Mouse (Mus musculus) embryonic facial prominence, embryonic 15.5 days (tissue): Measurements from ENCODE around the gene Fbxl4. TPM values are rescaled to one million over a fixed set of nuclear protein-coding genes. Genes with fewer than 3 reads are reported as not detected.

Experiments used
- ATAC-seq: fragments of 200-750 bp; cut with Nextera tagmentation; 2 replicates; pipeline ENCODE4 v1.8.0; 2017; ENCODE audit warnings: low read depth, moderate TSS enrichment; ENCODE audit not compliant: insufficient number of reproducible peaks, low FRiP score, low TSS enrichment
- H3K27ac ChIP-seq: fragments of 300-500 bp; sonication (generic); replicated peaks from 2 replicates; pipeline ENCODE4 v1.5.1; 2015; ENCODE audit warnings: mild to moderate bottlenecking, inconsistent platforms
- H3K27me3 ChIP-seq: fragments of 300-500 bp; sonication (generic); 2 replicates; pipeline ENCODE4 v1.6.1; 2015; ENCODE audit warnings: inconsistent platforms
- H3K36me3 ChIP-seq: fragments of 300-500 bp; sonication (generic); 2 replicates; pipeline ENCODE4 v1.6.1; 2015; ENCODE audit warnings: mild to moderate bottlenecking, inconsistent platforms
- H3K4me1 ChIP-seq: fragments of 300-500 bp; sonication (generic); 2 replicates; pipeline ENCODE4 v1.6.1; 2015; ENCODE audit warnings: inconsistent platforms
- H3K4me2 ChIP-seq: fragments of 300-500 bp; sonication (generic); replicated peaks from 2 replicates; pipeline ENCODE4 v1.6.1; 2015; ENCODE audit warnings: mild to moderate bottlenecking, inconsistent platforms
- H3K4me3 ChIP-seq: fragments of 300-500 bp; sonication (generic); replicated peaks from 2 replicates; pipeline ENCODE4 v1.5.1; 2015; ENCODE audit warnings: mild to moderate bottlenecking, inconsistent platforms
- H3K9ac ChIP-seq: fragments of 300-500 bp; sonication (generic); 2 replicates; pipeline ENCODE4 v1.6.1; 2015; ENCODE audit warnings: inconsistent platforms
- H3K9me3 ChIP-seq: fragments of 300-500 bp; sonication (generic); replicated peaks from 2 replicates; pipeline ENCODE4 v1.6.1; 2016; ENCODE audit warnings: inconsistent platforms
- WGBS: fragments of 180-500 bp; shearing (Covaris S2); methylation state at CpG from one replicate; pipeline ENCODE4 v1.1.7; 2015; 5-methylcytosine and 5-hydroxymethylcytosine counted together
- polyA plus RNA-seq: library from polyadenylated mRNA; unstranded; fragments of >200 nt; fragmentation: Nextera tagmentation; extraction: Ambion mirVana; gene quantifications from 2 replicates; pipeline ENCODE4 v1.2.1, GENCODE M21; 2015

The Fbxl4 gene
- polyA plus RNA-seq, 1 experiment from 2014 or later, result 12.7 TPM

DNA sequence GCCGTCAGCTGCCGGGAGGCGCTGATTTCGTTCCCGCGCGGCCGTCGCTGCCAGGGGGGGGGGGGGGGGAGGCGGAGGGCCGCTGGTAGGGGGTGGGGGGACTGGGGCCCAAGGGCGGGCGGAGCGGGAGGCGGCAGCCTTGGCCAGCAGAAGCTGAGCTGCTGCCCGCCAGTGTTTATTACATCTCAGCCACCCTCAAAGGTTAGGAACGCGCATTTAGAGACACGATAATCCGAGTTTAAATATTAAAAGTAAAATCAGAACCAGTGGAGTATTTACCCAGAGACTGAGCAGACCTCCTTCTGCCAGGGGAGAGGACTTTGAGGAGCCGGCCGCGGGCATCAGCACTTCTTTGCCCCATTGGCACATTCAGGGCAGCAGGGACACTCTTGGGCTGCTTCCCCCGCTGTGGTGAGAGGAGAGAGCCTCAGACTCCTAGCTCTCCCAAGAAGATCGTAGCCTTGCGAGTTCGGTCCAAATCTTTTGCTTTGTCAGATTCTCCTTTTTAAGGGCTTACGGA, 120.4 kb downstream of the Fbxl4 start:
- H3K9ac ChIP-seq, result no peak overlapping the region

DNA sequence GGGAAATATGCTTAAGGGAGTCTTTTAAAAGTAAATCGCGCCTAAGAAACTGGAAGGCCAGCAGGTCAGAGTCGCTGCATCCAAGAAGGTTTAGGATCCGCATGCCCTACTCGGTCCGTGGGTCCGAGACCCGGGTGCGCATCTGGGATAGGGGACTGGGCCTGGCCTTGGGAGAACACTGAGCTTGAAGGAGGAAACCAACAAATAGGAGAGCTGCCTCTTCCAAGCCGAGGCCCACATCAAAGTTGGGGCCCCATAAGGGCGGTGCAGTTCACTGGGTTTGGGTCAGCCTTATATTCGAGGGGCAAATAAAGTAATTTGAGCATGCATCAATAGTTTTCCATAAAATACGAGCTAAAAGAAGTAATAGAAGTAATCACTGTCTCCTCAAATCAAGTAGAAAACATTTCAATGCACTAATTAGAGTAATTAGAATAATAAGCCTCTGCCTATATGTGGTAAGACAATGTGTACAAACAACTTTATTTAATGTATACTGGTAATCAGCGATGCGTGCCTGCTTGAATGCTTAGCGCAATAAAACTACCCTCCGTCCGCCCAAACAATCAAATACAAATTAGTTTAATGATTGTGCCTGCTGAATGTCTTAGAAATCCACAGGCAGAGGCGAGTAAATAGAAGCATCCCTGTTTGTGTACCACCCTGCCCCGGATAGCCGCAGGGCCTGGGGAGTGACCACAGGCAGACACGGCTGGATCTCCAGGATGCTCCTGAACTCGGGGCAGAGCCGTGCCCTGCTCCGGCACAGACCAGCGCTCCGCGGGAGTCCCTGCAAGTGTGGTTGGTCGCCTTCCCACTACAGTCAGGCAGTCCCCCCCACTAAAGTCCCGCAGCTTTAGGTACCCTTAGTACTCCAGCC, 121.4 kb downstream of the Fbxl4 start:
- Histone ChIP-seq H3K4me2 (no peak overlapping the region), H3K27me3 (peaks cover 87% of the 10 kb centered on the region), H3K36me3 (no peaks in the 10 kb centered on the region), H3K27ac (no peak overlapping the region), H3K9ac (no peak overlapping the region), H3K4me1 (peaks cover 9% of the 10 kb centered on the region), H3K9me3 (no peaks in the 10 kb centered on the region), H3K4me3 (no peak overlapping the region)
- no peak for ATAC-seq
- 4% methylated on average over 30 of the region's 30 CpGs for WGBS

More for the DNA sequence above, 120.4 kb downstream of the Fbxl4 start:
- Histone ChIP-seq H3K4me2 (peak overlapping the region; percentile 60), H3K36me3 (no peaks in the 10 kb centered on the region), H3K9me3 (no peaks in the 10 kb centered on the region), H3K4me3 (peak overlapping the region; percentile 34), H3K4me1 (peaks cover 9% of the 10 kb centered on the region), H3K27me3 (peaks cover 79% of the 10 kb centered on the region), H3K27ac (no peak overlapping the region)
- WGBS, result under 1% methylated on average over 19 of the region's 28 CpGs
- ATAC-seq, result no peak

DNA sequence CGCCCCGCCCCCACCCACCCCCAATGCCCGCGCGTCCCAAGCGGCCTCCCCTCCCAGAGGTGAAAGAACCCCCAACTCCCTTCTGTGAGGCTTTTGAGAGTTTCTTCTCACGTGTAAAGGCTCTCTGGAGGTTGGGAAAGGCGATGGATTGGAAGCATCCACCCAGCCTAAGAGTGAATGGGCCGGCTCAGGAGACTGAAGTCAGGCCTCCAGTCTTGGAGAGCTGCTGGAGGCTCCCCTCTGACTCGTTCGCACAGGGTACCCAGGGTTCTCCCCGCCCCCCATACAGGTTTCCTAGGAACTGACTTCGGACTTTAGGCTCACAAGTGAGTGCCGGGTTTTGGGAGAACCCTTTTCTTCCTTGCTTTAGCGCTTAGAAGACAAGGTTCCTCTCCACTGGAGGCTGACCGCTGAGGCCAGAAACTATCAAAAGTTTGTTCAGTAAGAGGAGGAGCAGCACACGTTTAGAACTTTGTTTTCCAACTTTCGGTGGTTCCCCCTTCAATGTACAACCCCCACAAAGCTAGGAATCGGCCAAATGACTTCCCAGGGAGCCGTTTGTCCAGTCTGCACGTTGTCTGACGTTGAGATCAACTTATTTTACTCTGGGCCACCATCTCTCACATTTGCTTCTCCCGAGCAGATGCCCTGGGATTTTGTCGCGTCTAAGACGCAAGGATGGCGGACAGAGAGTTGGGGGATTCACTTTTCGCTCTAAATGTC, 122.2 kb downstream of the Fbxl4 start:
- 3% methylated on average over 28 of the region's 28 CpGs for WGBS
- Histone ChIP-seq H3K4me3 (no peak overlapping the region), H3K27me3 (peaks cover 86% of the 10 kb centered on the region), H3K4me2 (no peak overlapping the region), H3K27ac (no peak overlapping the region), H3K36me3 (no peaks in the 10 kb centered on the region), H3K9ac (no peak overlapping the region), H3K9me3 (no peaks in the 10 kb centered on the region), H3K4me1 (peaks cover 9% of the 10 kb centered on the region)
- no peak for ATAC-seq

DNA sequence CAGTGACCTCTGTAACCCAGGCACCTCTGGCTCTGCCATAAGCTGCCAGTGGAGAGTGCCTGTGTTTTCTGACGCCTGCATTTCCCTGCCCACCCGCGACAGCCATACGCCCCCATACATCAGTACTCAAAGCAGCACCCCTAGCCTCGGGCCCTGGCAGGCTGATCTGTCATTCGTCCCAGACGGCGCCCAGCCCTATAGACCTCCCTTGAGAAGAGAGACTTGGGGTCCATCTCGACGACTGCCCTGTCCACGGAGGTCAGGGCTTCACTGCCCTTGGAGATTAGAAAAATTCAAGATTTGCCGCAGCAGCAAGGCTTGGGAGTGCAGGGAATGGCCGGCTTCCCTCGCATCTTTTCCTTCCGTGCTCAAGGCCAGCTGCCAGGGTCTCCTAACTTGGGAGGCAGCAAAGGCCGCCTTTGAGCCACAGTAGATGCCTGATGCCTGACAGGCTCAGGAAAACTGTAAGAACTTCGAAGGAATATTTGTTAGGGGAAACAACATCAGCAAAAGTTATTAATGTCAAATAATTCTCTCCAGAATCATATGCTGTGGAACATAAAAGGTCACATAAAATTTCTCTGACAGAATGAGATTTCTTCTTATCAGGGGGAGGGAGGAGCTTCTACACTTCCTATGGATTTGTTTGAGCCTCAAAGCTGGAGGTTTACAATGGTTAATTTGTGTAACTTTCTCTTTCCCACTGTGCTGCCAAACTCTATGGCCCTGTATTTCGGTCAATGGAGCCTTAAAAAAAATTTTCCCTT, 122.9 kb downstream of the Fbxl4 start:
- no peak for ATAC-seq
- peaks cover 81% of the 10 kb centered on the region for H3K27me3 ChIP-seq

DNA sequence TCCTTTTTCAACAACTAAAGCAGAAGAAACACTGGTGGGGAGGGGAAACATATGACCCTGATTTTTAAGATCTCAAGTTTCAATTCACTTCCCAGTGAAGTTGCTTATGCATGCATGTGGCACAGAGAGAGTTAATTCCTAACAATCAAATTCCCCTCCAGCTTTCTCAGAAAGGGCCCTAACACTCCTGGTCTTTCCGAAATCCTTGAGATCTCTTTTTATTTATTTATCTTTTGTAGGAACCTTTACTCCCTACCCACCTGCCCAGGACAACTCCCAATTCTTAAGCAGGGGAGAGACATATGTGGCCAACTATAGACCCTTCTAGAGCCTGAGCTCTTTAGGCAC, 123.5 kb downstream of the Fbxl4 start:
- H3K4me3 ChIP-seq, result no peak overlapping the region
- no peak overlapping the region for H3K9ac ChIP-seq
- H3K27ac ChIP-seq, result no peak overlapping the region
- ATAC-seq, result no peak
- H3K4me2 ChIP-seq, result no peak overlapping the region
- peaks cover 78% of the 10 kb centered on the region for H3K27me3 ChIP-seq
- WGBS, result 13% methylated on average over 1 of the region's 1 CpGs
- H3K9me3 ChIP-seq, result no peaks in the 10 kb centered on the region
- peaks cover 9% of the 10 kb centered on the region for H3K4me1 ChIP-seq
- no peaks in the 10 kb centered on the region for H3K36me3 ChIP-seq

More for the DNA sequence above, 122.9 kb downstream of the Fbxl4 start:
- Histone ChIP-seq H3K4me3 (no peak overlapping the region), H3K4me2 (no peak overlapping the region), H3K27ac (no peak overlapping the region), H3K9me3 (no peaks in the 10 kb centered on the region), H3K4me1 (peaks cover 9% of the 10 kb centered on the region), H3K9ac (no peak overlapping the region), H3K36me3 (no peaks in the 10 kb centered on the region)
- WGBS, result 4% methylated on average over 18 of the region's 18 CpGs

DNA sequence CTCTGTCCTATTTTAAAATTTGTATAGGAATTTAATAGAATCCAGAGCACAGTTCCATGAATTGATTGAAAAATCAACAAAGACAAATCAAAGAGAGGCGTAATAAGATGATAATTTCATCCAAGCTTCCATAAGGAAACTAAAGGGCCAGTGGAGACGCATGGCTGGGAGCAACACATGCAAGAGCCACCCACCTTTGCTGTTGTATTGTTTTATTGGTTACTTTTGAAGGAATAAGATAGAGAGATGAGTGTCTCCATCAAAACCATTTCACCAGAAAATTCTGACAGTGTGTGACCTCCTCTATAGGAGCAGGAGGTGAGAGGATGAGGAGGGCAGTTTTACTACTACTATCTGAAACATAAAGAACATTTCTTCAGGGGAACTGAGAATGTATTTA, 124.8 kb downstream of the Fbxl4 start:
- peaks cover 79% of the 10 kb centered on the region for H3K27me3 ChIP-seq
- ATAC-seq, result no peak
- 17% methylated on average over 2 of the region's 2 CpGs for WGBS
- no peaks in the 10 kb centered on the region for H3K9me3 ChIP-seq
- no peak overlapping the region for H3K9ac ChIP-seq
- H3K4me3 ChIP-seq, result no peak overlapping the region
- no peak overlapping the region for H3K27ac ChIP-seq
- H3K36me3 ChIP-seq, result no peaks in the 10 kb centered on the region
- H3K4me2 ChIP-seq, result no peak overlapping the region
- peaks cover 15% of the 10 kb centered on the region for H3K4me1 ChIP-seq

DNA sequence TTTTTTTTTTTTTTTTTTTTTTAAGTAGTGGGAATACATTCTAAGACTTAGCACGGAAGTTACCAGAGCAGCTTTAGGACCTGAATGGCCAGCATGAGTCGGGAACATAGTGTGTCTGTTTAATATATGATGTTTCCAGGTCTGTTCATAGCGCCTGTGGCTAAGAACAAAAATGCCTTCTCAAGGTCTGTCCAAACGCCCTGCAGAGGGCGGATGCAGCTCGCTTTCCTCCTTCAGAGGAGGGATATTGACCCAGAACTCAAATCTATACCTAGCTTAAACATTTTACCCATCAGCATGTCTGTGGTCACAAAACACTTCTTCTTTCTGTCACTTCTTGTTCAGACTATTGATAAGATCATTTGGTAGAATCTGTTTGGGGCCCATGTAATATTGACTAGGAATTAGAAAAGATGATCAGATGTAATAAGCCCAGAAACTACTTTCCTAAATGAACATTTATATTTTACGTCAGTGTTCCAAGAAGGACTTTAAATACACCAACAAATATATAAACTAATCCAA, 125.5 kb downstream of the Fbxl4 start:
- WGBS, result 8% methylated on average over 7 of the region's 7 CpGs
- ATAC-seq, result no peak
- H3K9me3 ChIP-seq, result no peaks in the 10 kb centered on the region
- peaks cover 79% of the 10 kb centered on the region for H3K27me3 ChIP-seq
- H3K9ac ChIP-seq, result no peak overlapping the region
- H3K36me3 ChIP-seq, result no peaks in the 10 kb centered on the region
- H3K27ac ChIP-seq, result no peak overlapping the region
- peaks cover 15% of the 10 kb centered on the region for H3K4me1 ChIP-seq
- no peak overlapping the region for H3K4me2 ChIP-seq
- no peak overlapping the region for H3K4me3 ChIP-seq

DNA sequence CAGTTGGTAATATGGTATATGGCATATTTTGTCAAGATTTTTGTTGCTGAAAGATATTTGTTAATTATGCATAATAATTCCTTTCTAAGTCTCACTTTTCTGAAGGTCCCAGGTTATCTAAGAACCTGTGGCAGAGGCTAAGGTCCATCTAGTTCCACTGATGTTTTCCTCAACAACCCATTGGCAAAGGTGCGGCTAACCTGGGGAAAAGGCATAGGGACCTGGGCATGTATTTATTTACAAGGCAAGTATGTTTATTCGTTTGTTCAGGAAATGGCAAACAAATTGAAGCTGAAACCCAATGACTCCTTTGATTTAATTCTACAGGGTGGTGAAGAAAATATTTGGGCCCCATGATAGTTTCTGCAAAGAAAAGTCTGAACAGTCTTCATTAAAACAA, 126.2 kb downstream of the Fbxl4 start:
- H3K9me3 ChIP-seq, result no peaks in the 10 kb centered on the region
- ATAC-seq, result no peak
- WGBS, result 9% methylated on average over 2 of the region's 2 CpGs
- H3K4me2 ChIP-seq, result no peak overlapping the region
- peaks cover 81% of the 10 kb centered on the region for H3K27me3 ChIP-seq
- H3K4me1 ChIP-seq, result peaks cover 20% of the 10 kb centered on the region
- H3K4me3 ChIP-seq, result no peak overlapping the region
- no peak overlapping the region for H3K9ac ChIP-seq
- no peaks in the 10 kb centered on the region for H3K36me3 ChIP-seq
- no peak overlapping the region for H3K27ac ChIP-seq

Other genes starting within 250 kb of the Fbxl4 start
- 0.11 and 0.29 TPM in 2 replicates for gene Pou3f2, start 130.8 kb downstream of the Fbxl4 start, polyA plus RNA-seq